Comparison of ENCODE assay signal across 8 mouse cellular contexts in genomic region chr10:26771938-26772623, GRCm38 (mm10). TPM values are rescaled to one million over a fixed set of nuclear protein-coding genes. Genes with fewer than 3 reads are reported as not detected.
DNase-seq lines count a peak whose midpoint lies in the region; ATAC-seq lines count a peak whose summit lies in the region.

No protein-coding gene starts in this region.

- DNase-seq in ZHBTc4 (ENCODE audit: low read depth, low spot score) = peak; percentile 90
- peak; percentile 32 to 41 for DNase-seq in cerebellum, postnatal 4 days (ENCODE audit: low spot score in 2 of 2)
- DNase-seq in gastrocnemius, adult 18-20 months (ENCODE audit: low spot score) = peak; percentile 80
- peak; percentile 47 to 55 for DNase-seq in left cerebral cortex, adult 18-20 months (ENCODE audit: low spot score in 2 of 2)
- peak; percentile 88 to 94 for DNase-seq in lung, postnatal 4 days
- peak; percentile 49 for DNase-seq in retina, postnatal 7 days (ENCODE audit: low read depth, low spot score)
- peak; percentile 56 for DNase-seq in urinary bladder, adult 2 months (ENCODE audit: low spot score)

- ATAC-seq in hindbrain, embryonic 15.5 days (ENCODE audit: low FRiP score, low read depth) = peak; percentile 94

- 8% methylated on average over 15 of the region's 15 CpGs for WGBS in hindbrain, embryonic 15.5 days

- H3K4me1 ChIP-seq in hindbrain, embryonic 15.5 days (replicated peaks) = peaks cover 13% of the 10 kb centered on the region

- peak overlapping the region; percentile 89 for H3K27ac ChIP-seq in hindbrain, embryonic 15.5 days (replicated peaks)

- H3K9me3 ChIP-seq in hindbrain, embryonic 15.5 days = no peaks in the 10 kb centered on the region

- peak overlapping the region; percentile 47 for H3K4me3 ChIP-seq in hindbrain, embryonic 15.5 days

- no peaks in the 10 kb centered on the region for H3K36me3 ChIP-seq in hindbrain, embryonic 15.5 days

- peak overlapping the region; percentile 70 for H3K4me2 ChIP-seq in hindbrain, embryonic 15.5 days

- H3K9ac ChIP-seq in hindbrain, embryonic 15.5 days = peak overlapping the region; percentile 45

- no peaks in the 10 kb centered on the region for H3K27me3 ChIP-seq in hindbrain, embryonic 15.5 days

RNA-seq across cellular contexts. Expression of gene Arhgap18, which starts 18.9 kb away (rescaled TPM):
- total RNA-seq in gastrocnemius, adult 18-20 months (2021) = 1 to 10 TPM; 1.8 to 3.0 TPM
- polyA plus RNA-seq in hindbrain, embryonic 15.5 days (2015; fragmentation: Nextera tagmentation; extraction: Ambion mirVana) = 10.2 and 13.7 TPM in 2 replicates
- total RNA-seq in left cerebral cortex, adult 18-20 months (2021) = 10 to 100 TPM; 10.3 to 11.7 TPM
- polyA plus RNA-seq in urinary bladder, adult 2 months (2012; rRNA removed) = 10.7 and 11.7 TPM in 2 replicates

Comparison
In these comparisons a context has a peak if more than half of its experiments do, and no peak if none do; other contexts are left out.
1. Peak in every context shown above with its lines: DNase-seq, ATAC-seq, H3K4me3 ChIP-seq and H3K27ac ChIP-seq.
2. DNase-seq: peak in every context shown above with its lines; median percentile 91 in lung, postnatal 4 days; 90 in ZHBTc4; 80 in gastrocnemius, adult 18-20 months; 56 in urinary bladder, adult 2 months; 51 in left cerebral cortex, adult 18-20 months; 49 in retina, postnatal 7 days; 36 in cerebellum, postnatal 4 days.